Mouse (Mus musculus): Measurements from ENCODE around the gene Nid1. TPM values are rescaled to one million over a fixed set of nuclear protein-coding genes. Genes with fewer than 3 reads are reported as not detected.

Gene Nid1
- polyA plus RNA-seq, 1 experiment from 2014 or later = 20.7 TPM

- Histone ChIP-seq H3K36me3 (ENCODE audit: control insufficient read depth, insufficient read depth) (no peaks in the 10 kb centered on the region), H3K9me3 (ENCODE audit: control insufficient read depth, low read length) (no peaks in the 10 kb centered on the region), H3K9ac (replicated peaks; ENCODE audit: low read depth, low read length) (no peak overlapping the region), H3K4me2 (ENCODE audit: low read length) (no peak overlapping the region), H3K4me1 (replicated peaks; ENCODE audit: control insufficient read depth, insufficient read depth, low read length) (peaks cover 3% of the 10 kb centered on the region; the same call in 1 of the 2 replicates), H3K4me3 (replicated peaks; ENCODE audit: low read length) (no peak overlapping the region), H3K27ac (ENCODE audit: low read length) (no peak overlapping the region), H3K27me3 (replicated peaks; ENCODE audit: control insufficient read depth, insufficient read depth, low read length) (no peaks in the 10 kb centered on the region)
- 80% methylated on average over 16 of the region's 16 CpGs for WGBS
- ATAC-seq = no peak
These were observed 44.7 kb downstream of the Nid1 start for GRCm38 (mm10) chr13:13481875-13482674.

- no peak overlapping the region for H3K9ac ChIP-seq (replicated peaks; ENCODE audit: low read depth, low read length)
- peaks cover 3% of the 10 kb centered on the region; the same call in 1 of the 2 replicates for H3K4me1 ChIP-seq (replicated peaks; ENCODE audit: control insufficient read depth, insufficient read depth, low read length)
- no peaks in the 10 kb centered on the region for H3K36me3 ChIP-seq (ENCODE audit: control insufficient read depth, insufficient read depth)
- no peaks in the 10 kb centered on the region for H3K9me3 ChIP-seq (ENCODE audit: control insufficient read depth, low read length)
- H3K27me3 ChIP-seq (replicated peaks; ENCODE audit: control insufficient read depth, insufficient read depth, low read length) = no peaks in the 10 kb centered on the region
- H3K4me2 ChIP-seq (ENCODE audit: low read length) = no peak overlapping the region
- no peak overlapping the region for H3K4me3 ChIP-seq (replicated peaks; ENCODE audit: low read length)
- no peak for ATAC-seq
- H3K27ac ChIP-seq (ENCODE audit: low read length) = no peak overlapping the region
- 44% methylated on average over 7 of the region's 7 CpGs for WGBS
These were observed 47.0 kb downstream of the Nid1 start for GRCm38 (mm10) chr13:13484351-13484751.

- Histone ChIP-seq H3K9me3 (ENCODE audit: control insufficient read depth, low read length) (no peaks in the 10 kb centered on the region), H3K27ac (ENCODE audit: low read length) (no peak overlapping the region), H3K36me3 (ENCODE audit: control insufficient read depth, insufficient read depth) (no peaks in the 10 kb centered on the region), H3K4me1 (replicated peaks; ENCODE audit: control insufficient read depth, insufficient read depth, low read length) (peaks cover 3% of the 10 kb centered on the region; the same call in 1 of the 2 replicates), H3K9ac (replicated peaks; ENCODE audit: low read depth, low read length) (no peak overlapping the region), H3K4me2 (ENCODE audit: low read length) (no peak overlapping the region), H3K4me3 (replicated peaks; ENCODE audit: low read length) (no peak overlapping the region), H3K27me3 (replicated peaks; ENCODE audit: control insufficient read depth, insufficient read depth, low read length) (no peaks in the 10 kb centered on the region)
- 80% methylated on average over 2 of the region's 2 CpGs for WGBS
- ATAC-seq = no peak
These were observed 47.5 kb downstream of the Nid1 start for GRCm38 (mm10) chr13:13484883-13485282.

- H3K4me2 ChIP-seq (ENCODE audit: low read length) = no peak overlapping the region
- H3K4me1 ChIP-seq (replicated peaks; ENCODE audit: control insufficient read depth, insufficient read depth, low read length) = peaks cover 3% of the 10 kb centered on the region; the same call in 1 of the 2 replicates
- no peak for ATAC-seq
- H3K27me3 ChIP-seq (replicated peaks; ENCODE audit: control insufficient read depth, insufficient read depth, low read length) = no peaks in the 10 kb centered on the region
- H3K27ac ChIP-seq (ENCODE audit: low read length) = no peak overlapping the region
- H3K4me3 ChIP-seq (replicated peaks; ENCODE audit: low read length) = no peak overlapping the region
- 80% methylated on average over 4 of the region's 4 CpGs for WGBS
- no peaks in the 10 kb centered on the region for H3K36me3 ChIP-seq (ENCODE audit: control insufficient read depth, insufficient read depth)
- H3K9me3 ChIP-seq (ENCODE audit: control insufficient read depth, low read length) = no peaks in the 10 kb centered on the region
- no peak overlapping the region for H3K9ac ChIP-seq (replicated peaks; ENCODE audit: low read depth, low read length)
These were observed 48.3 kb downstream of the Nid1 start for GRCm38 (mm10) chr13:13485682-13486081.

- Histone ChIP-seq H3K27ac (ENCODE audit: low read length) (no peak overlapping the region), H3K27me3 (replicated peaks; ENCODE audit: control insufficient read depth, insufficient read depth, low read length) (no peaks in the 10 kb centered on the region), H3K9me3 (ENCODE audit: control insufficient read depth, low read length) (no peaks in the 10 kb centered on the region), H3K4me2 (ENCODE audit: low read length) (no peak overlapping the region), H3K4me1 (replicated peaks; ENCODE audit: control insufficient read depth, insufficient read depth, low read length) (no peaks in the 10 kb centered on the region), H3K36me3 (ENCODE audit: control insufficient read depth, insufficient read depth) (no peaks in the 10 kb centered on the region), H3K9ac (replicated peaks; ENCODE audit: low read depth, low read length) (no peak overlapping the region), H3K4me3 (replicated peaks; ENCODE audit: low read length) (no peak overlapping the region)
- no peak for ATAC-seq
- WGBS = 78% methylated on average over 1 of the region's 1 CpGs
These were observed 50.5 kb downstream of the Nid1 start for GRCm38 (mm10) chr13:13487851-13488250.

- no peak overlapping the region for H3K4me2 ChIP-seq (ENCODE audit: low read length)
- no peaks in the 10 kb centered on the region for H3K27me3 ChIP-seq (replicated peaks; ENCODE audit: control insufficient read depth, insufficient read depth, low read length)
- no peak overlapping the region for H3K27ac ChIP-seq (ENCODE audit: low read length)
- no peak overlapping the region for H3K9ac ChIP-seq (replicated peaks; ENCODE audit: low read depth, low read length)
- no peak for ATAC-seq
- no peaks in the 10 kb centered on the region for H3K36me3 ChIP-seq (ENCODE audit: control insufficient read depth, insufficient read depth)
- no peak overlapping the region for H3K4me3 ChIP-seq (replicated peaks; ENCODE audit: low read length)
- 53% methylated on average over 5 of the region's 5 CpGs for WGBS
- no peaks in the 10 kb centered on the region for H3K9me3 ChIP-seq (ENCODE audit: control insufficient read depth, low read length)
- H3K4me1 ChIP-seq (replicated peaks; ENCODE audit: control insufficient read depth, insufficient read depth, low read length) = no peaks in the 10 kb centered on the region
These were observed 52.5 kb downstream of the Nid1 start for GRCm38 (mm10) chr13:13489861-13490260.

GRCm38 (mm10) chr13:13492151-13492550 is 54.8 kb downstream of the Nid1 start:
- H3K27me3 ChIP-seq (replicated peaks; ENCODE audit: control insufficient read depth, insufficient read depth, low read length) = no peaks in the 10 kb centered on the region
- no peaks in the 10 kb centered on the region for H3K9me3 ChIP-seq (ENCODE audit: control insufficient read depth, low read length)
- no peak for ATAC-seq
- no peaks in the 10 kb centered on the region for H3K36me3 ChIP-seq (ENCODE audit: control insufficient read depth, insufficient read depth)
- no peak overlapping the region for H3K4me3 ChIP-seq (replicated peaks; ENCODE audit: low read length)
- no peak overlapping the region for H3K4me2 ChIP-seq (ENCODE audit: low read length)
- H3K27ac ChIP-seq (ENCODE audit: low read length) = no peak overlapping the region
- H3K4me1 ChIP-seq (replicated peaks; ENCODE audit: control insufficient read depth, insufficient read depth, low read length) = no peaks in the 10 kb centered on the region
- H3K9ac ChIP-seq (replicated peaks; ENCODE audit: low read depth, low read length) = no peak overlapping the region
- WGBS = 84% methylated on average over 2 of the region's 2 CpGs

GRCm38 (mm10) chr13:13493517-13493916 is 56.2 kb downstream of the Nid1 start:
- H3K9me3 ChIP-seq (ENCODE audit: control insufficient read depth, low read length) = no peaks in the 10 kb centered on the region
- ATAC-seq = no peak
- H3K4me1 ChIP-seq (replicated peaks; ENCODE audit: control insufficient read depth, insufficient read depth, low read length) = no peaks in the 10 kb centered on the region
- H3K4me3 ChIP-seq (replicated peaks; ENCODE audit: low read length) = no peak overlapping the region
- H3K36me3 ChIP-seq (ENCODE audit: control insufficient read depth, insufficient read depth) = no peaks in the 10 kb centered on the region
- no peak overlapping the region for H3K27ac ChIP-seq (ENCODE audit: low read length)
- H3K27me3 ChIP-seq (replicated peaks; ENCODE audit: control insufficient read depth, insufficient read depth, low read length) = no peaks in the 10 kb centered on the region
- no peak overlapping the region for H3K4me2 ChIP-seq (ENCODE audit: low read length)
- no peak overlapping the region for H3K9ac ChIP-seq (replicated peaks; ENCODE audit: low read depth, low read length)
- WGBS = 57% methylated on average over 3 of the region's 3 CpGs

- no peak overlapping the region for H3K27ac ChIP-seq (ENCODE audit: low read length)
- no peak overlapping the region for H3K9ac ChIP-seq (replicated peaks; ENCODE audit: low read depth, low read length)
- 84% methylated on average over 2 of the region's 2 CpGs for WGBS
- no peaks in the 10 kb centered on the region for H3K9me3 ChIP-seq (ENCODE audit: control insufficient read depth, low read length)
- no peaks in the 10 kb centered on the region for H3K27me3 ChIP-seq (replicated peaks; ENCODE audit: control insufficient read depth, insufficient read depth, low read length)
- no peak for ATAC-seq
- no peak overlapping the region for H3K4me2 ChIP-seq (ENCODE audit: low read length)
- H3K4me3 ChIP-seq (replicated peaks; ENCODE audit: low read length) = no peak overlapping the region
- H3K4me1 ChIP-seq (replicated peaks; ENCODE audit: control insufficient read depth, insufficient read depth, low read length) = no peaks in the 10 kb centered on the region
- no peaks in the 10 kb centered on the region for H3K36me3 ChIP-seq (ENCODE audit: control insufficient read depth, insufficient read depth)
These were observed 60.7 kb downstream of the Nid1 start for GRCm38 (mm10) chr13:13498022-13498421.
